Mouse (Mus musculus) thymus, postnatal 25 days (tissue): ENCODE measurements around the gene Nme7.

Source experiments
- DNase-seq: peaks from one replicate; pipeline ENCODE4 v3.0.0; 2022

Gene Nme7

DNA sequence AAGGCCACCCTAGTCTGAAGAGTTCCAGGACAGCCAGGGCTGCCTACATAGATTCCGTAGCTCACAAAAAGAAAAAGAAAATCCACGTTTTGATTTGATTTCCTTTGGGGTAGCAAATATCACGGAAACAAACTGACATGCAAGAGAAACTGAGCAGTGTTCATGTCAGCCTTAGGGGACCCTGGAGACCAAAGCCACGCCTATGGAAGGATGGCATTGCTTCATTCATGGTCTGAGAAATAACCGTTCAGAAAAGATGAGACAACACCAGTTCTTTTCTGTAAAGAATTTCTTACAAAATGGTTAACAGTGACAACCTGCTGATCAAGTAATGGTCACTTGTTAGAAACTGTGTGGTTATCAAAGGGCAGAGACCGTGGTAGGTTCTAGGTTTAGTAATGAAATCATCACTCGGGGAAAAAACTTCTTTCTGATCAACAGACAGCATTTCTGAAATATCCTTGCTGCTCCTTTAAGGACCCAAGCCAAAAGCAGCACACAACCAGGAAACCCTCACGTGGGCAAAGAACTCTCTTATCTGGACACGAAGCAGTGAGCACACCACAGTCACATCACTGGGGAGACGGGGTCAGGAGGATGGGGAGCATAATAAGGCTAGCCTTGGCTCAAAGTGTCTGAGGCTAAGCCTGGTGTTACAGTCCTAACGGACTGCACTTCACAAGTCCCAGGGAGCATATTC lies 136.9 kb downstream of the Nme7 start:
- DNase-seq, result no peak

DNA sequence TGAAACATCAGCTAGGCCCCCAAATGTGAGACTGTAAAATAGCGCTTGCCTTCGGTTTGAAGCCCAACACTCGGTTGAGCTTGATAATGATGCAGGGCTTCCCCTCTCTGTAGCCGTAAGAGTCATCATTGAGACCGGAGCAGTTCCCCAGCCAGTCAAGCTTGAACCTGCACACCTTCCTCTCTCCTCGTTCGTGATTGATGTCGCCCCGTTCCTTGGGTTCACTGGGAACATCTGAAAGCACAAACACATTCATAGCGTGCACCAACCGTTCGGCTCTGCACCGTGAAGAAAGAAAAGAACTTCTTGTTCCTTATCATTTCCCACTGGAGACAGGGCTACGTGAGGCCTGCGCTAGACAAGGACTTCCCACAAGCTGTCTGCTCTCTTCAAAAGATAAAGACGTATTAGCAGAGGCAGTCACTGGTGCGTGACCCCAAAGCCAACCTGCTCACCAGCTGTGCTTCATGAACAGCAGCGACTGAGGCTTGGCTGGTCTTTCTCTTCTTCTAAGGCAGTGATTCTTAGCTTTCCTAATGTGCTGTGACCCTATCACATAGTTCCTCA lies 137.6 kb downstream of the Nme7 start:
- no peak for DNase-seq

DNA sequence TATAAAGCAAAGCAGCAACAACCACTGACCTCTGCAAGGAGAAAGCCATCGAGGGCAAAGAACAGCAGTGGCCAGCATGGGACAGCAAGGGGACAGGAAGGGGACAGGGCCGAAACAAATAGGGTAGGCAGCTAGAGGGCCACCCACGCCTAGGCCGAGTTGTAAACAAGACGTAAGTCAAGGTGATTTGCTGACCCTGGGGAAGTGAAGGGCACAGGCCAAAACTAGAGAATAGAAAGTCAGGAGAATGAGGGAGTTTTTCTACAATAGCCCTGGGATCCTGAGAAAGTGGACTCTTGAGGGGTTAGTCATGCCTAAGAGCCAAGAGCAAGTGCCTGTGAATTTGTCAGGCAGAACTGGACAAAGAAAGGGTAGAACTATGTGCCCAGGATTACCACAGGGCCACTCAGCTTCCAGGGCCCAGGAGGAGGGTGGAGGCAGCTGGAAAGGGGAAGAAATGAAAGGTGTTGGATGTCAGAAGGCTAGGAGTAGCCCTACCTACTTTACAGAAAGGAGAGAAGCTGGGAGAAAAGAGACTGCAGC lies 141.8 kb downstream of the Nme7 start:
- DNase-seq, result no peak

DNA sequence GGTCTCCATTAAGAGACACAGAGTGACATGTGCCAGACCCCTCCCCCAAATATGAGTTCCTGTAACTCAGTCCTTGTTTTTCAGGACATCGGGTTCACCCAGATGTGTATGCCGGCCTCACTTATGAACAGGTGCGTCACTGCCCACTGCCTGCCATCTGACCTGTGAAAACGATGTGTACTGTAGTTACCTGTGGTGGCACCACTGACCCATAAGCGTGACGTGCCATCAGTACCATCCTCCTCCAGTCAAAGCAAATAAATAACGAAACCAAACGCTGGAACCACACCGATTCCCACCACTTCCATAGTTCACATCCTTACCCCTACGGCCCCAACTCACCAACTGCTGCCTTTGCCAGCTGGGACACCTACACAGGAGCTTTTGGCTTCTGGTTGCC lies 142.6 kb downstream of the Nme7 start:
- DNase-seq, result no peak

DNA sequence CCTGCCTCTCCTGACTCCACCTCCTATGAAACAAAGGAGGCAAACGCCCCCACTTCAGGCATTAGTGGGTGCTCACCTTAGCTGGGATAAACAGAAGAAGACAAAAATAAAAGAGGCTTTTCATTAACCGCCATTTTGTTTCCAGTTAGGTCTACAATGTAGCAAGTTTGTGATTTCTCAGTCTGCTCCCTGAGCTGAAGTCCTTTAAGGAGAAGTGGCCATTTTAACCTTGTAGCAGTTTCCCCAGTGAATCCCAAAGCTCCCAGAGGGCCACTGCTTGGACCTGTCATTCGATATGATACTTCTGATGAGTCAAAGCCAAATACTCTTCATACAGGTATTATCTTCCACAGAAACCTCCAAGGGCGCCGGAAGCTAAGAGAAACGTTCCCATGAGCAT lies 143.6 kb downstream of the Nme7 start:
- no peak for DNase-seq

DNA sequence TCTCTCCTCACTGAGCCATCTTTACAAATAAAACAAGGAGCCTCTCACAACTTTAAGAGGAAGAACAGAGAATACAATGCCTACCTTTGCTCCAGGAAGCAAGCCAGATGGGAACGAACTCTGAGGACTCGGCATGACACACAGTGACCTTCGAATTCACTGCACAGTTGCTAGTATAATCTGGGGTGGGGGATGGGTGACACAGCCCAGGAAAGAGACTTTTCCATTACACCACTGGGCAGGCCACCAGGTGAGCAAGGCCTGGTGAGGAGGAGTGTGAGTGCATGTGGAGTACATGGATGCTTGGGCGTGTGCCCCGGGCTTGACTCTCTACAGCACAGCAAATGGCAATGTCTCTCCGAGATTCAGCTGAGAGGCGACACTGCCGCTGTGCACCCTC lies 145.7 kb downstream of the Nme7 start:
- no peak for DNase-seq

DNA sequence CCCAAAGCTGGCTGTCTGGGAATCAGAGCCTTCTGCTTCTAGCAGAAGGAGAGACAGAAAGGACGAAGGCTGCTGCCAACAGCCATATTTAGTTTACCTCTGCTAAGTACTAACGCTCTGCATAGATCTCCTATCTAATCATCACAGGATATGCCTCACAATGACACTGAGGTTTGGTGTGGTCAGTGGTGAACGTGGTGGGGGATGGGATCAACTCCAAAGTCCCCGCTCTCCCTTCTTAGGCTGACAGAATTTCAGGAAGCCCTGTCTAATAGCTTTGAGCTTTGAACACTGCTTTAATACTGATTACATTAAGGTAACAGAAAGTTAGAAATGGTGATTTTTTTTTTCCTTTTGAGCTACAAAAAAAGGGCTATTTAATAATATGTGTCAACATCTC lies 146.3 kb downstream of the Nme7 start:
- no peak for DNase-seq

DNA sequence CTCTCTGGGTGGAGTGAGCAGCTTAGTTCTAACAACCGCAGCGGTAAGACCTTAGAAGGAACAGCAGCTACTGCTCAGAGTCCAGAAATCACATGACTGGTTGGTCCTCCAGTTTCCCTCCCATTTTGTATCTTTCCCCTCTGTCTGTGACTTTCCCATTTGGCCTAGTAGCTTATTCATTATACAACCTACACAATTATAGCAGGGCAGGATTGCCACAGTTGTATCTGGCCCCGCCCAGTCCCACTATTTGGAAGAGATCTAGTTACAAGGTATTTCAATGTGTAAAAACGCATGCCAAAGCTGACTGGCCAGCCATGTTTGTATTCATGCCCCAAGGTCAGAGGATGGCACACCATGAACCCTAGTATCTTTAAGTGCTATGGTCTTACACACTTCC lies 146.7 kb downstream of the Nme7 start:
- DNase-seq, result no peak

DNA sequence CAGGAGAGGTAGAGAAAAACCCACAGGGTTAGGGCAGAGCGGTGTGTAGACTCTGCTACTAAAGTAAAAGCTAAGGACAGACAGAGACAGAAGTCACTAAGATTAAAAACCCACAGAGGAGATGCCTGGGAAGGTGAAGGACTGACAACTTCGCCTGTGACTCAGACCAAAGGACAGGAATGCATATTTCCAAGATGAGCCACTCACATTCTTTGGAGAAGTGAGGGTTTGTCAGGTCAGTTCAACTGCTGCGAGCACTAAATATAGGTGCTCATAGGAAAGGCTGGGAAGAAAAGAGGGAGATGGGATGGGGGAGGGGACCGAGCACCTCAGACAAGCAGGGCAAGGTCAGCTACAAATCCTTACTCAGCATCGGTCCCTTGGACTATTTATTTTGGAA lies 147.4 kb downstream of the Nme7 start:
- DNase-seq, result no peak

DNA sequence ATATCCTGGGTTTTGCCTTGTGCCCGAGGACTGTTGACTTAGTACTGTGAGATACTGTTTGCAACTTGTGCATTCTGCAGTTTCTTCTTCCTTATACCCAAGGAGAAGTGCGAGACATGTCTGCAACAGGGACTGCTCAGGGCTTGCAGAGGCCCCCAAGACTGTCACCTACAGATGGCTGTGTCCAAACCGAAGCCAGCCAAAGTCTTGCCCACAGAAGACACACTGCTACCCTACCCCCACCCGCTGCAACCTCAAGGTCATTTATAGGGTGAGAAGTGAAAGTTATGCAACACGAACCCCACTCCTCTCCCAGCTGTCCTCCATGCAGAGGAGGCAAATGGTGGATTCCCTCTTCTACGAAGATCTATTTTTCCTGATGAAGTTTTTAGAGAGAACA lies 148.7 kb downstream of the Nme7 start:
- peak; percentile 16 for DNase-seq

DNA sequence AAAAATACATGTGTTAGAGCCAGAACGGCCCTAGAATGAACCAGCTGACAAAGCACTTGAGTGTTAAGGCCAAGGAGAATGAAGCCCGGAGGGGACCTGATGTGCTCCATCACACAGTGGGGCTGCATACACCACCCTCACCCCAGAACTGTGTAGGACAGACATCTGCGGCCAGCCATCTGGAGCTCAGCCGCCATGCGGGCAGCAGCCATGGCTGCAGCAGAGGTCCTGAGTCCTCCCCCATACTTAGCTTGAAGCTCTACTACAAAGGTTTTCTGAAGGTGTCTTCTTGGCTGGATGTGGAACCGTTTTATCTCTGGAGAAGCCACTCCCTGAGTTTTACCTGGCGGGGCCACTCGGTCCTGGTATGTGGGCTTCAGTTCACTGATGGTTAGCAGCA lies 149.2 kb downstream of the Nme7 start:
- DNase-seq, result no peak

DNA sequence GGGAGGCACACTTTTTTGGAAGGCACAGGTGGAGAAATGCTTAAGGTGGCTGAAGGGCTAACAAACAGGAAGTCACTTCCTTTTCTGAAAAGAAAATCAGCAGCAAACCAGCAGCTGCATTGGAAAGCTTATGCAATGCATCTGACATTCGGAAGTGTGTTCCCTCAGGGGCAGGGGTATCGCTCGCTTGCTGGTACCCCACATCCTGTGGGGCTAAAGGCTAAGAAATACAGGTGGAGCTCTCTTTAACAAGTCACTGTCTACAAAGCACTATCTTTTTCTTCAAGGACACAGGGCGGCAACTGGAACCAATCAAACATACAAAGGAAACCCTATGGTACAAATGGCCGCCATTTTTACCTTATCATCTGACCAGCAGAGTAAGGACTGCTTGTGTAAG lies 149.8 kb downstream of the Nme7 start:
- DNase-seq, result peak; percentile 81

DNA sequence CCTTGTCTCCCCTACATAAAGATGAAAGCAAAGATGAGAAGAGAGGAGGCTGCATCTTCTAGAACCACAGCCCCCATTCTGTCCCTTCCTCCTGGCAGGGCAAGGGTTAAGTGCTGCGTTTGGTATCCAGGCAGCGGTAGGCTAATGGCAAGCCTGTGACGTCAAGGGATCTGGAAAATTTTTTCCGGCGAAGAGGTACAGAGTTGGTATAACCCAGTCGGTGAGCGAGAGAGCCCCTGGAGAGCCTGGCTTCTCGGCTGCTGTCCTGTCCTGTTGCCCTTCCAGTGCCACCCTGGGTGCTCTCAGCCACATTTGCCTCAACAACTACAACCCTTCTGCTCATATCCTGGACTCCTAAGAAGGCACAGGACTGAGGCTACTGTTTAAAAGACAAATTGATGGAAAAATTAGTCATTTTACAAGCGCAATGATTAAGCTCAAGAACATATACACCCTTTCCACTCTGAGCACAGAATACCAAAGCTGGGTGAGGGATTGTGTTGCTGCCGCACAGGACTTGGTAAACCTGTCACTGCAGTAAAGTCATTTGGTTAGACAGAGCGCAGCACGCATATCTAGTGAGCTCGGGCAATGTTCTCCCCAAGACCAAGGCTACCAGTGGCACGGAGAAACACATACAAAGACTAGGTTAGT lies 151.0 kb downstream of the Nme7 start:
- DNase-seq, result peak; percentile 20

DNA sequence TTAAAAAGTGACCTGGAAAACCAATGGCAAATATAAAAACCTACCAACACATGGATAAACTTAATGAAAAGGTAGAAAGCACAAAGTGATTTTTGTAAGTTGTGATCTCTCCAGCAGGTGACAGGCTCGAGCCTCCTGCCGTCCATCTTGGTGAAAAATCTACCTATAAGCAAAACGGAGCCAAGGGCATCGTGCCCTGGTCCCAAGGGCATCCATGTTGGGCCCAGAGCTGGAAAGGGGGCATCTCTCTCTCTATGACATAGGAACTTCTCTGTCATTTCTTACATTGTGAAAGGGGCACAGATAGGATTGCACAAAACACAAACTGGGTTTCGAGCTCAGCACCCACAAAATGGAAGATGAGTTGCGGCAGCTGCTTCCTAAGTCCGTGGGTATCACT lies 151.7 kb downstream of the Nme7 start:
- DNase-seq, result peak; percentile 32

DNA sequence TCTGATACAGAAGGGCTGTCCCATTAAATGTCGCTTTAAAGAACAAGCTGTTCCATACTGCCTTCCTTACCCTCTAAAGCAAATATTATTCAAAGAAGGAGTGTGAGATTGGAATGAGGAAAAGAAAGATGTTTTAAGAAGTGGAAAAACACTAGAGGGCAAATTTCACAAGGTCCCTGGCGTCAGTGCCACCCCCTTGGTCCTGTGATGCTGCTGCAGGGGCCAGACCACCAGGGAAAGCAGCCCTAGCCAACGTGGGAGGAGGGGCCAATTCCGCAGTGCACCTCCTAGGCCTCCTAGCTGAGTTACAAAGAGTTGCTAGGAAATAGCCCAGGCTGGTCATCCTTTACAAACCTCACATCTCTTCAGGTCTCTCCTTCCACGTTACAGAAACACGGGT lies 152.1 kb downstream of the Nme7 start:
- DNase-seq, result peak; percentile 16

DNA sequence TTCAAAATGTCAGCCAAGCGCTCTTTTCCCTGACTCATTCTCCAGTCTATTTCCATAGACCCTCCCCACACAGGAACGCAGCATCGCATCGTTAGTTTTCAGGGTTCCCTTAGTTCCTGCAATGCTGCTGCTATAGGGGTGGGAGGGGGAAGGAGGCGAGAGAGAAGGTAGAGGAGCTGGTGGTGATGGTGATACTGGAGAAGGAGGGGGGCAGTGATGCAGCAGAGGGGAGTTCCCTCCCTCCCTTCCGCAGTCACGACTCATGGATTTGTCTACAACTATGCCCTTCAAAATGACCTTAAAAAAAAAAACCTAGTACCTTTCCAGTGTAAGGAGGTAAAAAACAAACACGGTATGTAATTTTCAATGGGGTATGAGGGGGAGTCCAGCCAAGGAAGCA lies 152.8 kb downstream of the Nme7 start:
- peak; percentile 46 for DNase-seq

DNA sequence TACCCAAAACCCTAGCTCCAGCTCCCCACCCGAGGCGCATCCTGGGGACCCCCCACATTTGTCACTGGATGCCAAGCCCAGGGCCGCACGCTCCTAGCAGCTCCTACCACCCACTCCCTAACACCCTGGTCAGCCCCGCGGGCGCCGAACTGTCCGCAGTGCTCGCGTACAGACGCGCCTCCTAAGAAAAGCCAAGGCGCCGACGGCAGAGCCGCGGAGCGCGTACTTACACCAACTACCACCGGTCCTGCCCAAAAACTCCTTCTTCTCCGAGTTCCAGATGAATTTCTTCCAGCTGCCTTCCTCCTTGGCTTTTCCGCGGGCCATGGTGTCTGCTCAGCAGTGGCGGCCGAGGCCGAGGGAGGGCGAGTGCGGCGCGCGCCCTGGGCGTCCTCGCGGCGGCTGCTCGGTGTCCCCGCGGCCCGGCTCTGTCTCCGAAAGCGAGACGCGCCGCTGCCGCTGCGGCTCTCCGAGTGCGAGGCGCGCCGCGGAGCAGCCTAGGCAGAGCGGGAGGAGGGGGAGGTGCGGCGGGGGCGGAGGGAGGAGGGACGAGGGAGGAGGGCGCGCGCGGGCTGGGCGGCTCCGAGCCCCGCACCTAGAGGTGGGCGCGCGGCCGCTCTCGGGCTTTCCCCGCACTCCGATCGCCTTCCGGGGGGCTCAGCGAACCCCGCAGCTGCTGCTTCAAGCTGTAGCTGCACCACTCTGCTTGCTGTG lies 153.8 kb downstream of the Nme7 start:
- peak; percentile 87 for DNase-seq

DNA sequence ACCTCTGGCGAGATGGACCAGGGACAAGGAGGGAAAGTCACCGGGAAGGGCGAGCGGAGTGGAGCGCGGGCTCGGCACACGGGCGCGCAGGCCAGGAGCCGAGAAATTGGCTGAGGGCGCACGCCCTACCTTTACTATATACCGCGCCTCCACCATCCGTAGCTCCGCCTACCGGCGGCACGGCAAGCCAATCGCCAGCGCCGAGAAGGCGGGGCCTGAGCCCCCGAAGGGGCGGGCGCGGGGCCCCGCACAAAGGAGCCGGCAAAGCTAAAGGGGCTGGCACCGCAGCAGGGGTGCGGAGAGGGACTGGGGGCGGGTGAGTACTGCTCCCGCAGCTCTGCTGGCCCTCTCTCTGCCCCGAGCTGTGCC lies 154.3 kb downstream of the Nme7 start, which contains the start of gene Atp1b1:
Gene Atp1b1 (minus strand): TSS at position 111 of the 369 bp plus-strand sequence.
- DNase-seq, result peak; percentile 95

DNA sequence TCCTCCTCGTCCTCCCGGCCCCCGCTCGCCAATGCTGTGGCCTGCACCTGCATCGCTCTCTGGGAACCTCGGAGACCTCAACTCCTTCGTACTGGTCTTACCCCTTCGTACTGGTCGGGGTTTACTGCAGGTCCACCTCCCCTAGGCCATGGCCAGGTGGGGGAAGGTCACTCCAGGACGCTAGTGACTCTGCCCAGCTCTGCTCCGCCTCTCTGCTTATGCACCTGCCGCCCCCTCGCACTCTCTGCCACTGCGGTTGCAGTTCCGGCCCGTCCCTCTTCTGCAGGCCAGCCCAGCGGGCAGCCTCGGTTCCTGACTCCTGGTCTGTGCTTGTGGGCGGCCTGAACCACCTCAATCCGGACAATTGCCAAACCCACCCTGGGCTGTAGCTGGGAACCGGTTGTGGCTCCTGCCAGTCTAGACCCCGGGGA lies 154.7 kb downstream of the Nme7 start:
- DNase-seq, result no peak

DNA sequence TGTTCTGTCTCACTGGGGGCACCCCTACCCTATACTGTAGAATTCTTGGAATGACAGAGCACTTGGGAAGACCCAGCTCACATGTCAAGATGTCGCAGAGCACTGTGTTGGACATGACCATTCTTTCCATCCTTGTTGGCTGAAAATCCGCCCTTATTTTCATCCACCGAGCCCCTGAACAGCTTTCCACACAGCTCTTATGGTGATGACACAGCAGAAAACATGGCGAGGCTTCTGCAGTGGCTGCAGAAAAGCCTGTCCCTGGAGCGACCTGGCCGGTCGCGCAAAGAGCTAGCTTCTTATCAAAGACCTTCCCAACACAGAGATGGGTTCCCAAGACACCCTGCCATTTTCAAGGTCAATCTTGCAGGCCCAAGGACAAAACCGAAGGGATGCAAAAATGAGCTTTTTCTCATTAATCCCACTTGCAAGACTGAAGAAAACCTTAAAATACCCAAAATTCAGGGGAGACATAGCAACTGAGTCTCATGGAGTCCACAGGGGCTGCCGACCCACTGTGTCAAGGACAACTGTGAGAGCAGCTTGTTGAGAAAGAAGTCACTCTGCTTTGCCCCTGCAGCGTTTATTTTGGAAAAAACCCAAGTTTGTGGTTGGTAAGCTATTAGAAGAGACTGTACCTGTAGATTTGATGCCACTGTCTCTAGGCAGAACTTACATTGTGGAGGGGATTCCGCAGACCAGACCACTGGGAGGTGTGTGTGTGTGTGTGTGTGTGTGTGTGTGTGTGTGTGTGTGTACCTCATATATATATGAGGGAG lies 155.4 kb downstream of the Nme7 start:
- no peak for DNase-seq

DNA sequence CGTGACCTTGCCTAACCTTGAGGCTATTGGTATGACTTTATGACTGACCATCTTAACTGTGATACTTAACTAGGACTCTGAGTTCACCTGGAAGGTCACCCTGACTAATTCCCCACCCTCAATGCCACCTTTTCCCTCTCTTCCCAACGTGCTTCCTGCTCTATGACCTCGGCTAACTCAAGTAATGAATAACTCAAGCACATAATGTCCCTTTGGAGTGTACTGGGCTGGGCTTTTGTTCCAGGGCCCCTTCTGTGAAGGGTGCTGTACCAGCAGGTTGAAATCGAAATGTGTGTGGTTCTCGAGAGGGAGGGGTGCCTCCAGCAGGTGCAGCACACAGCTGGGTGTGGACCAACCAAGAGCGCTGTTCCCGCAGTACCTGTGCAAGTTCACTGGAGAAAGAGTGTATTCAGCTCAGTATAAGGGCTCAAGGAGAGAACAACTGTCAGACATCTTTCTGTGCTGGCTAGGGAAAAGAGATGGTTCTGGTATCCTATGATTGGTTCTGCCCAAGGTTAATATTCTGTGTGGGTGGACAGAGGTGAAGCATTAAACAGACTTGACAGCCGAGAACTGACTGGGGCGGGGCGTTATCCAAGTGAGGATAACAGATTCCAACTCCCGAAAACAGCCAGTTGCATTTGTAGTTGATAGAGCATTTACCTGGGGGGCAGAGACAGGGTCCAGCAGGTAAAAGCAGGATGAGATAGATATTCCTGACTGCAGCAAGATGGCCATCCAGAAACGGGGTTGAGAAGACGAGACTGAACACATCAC lies 157.2 kb downstream of the Nme7 start:
- DNase-seq, result peak; percentile 18

DNA sequence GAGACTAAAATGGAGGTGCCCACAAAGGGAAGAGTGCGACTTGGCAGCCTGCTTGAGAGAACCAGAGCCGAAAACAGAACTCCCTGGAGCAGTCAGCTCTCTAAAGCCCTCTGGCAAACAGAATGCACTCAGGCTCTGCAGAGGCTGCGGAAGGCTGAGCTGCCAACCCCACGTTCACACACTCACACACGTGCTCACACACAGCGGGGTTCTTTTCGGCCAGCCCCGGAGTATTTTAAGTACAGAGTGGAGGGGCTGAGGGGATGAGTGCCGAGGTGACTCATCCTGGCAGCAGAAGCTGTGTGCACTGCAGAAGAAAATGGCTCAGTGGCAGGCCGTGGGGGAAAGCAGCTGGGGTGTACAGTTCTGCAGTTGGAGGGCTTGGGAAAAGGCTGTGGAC lies 157.8 kb downstream of the Nme7 start:
- DNase-seq, result no peak
